Mouse (Mus musculus): ENCODE measurements around the gene Zfp142. TPM values are rescaled to one million over a fixed set of nuclear protein-coding genes. Genes with fewer than 3 reads are reported as not detected.

Zfp142 gene
- polyA plus RNA-seq, 1 experiment from 2014 or later, result 10.2 TPM

DNA sequence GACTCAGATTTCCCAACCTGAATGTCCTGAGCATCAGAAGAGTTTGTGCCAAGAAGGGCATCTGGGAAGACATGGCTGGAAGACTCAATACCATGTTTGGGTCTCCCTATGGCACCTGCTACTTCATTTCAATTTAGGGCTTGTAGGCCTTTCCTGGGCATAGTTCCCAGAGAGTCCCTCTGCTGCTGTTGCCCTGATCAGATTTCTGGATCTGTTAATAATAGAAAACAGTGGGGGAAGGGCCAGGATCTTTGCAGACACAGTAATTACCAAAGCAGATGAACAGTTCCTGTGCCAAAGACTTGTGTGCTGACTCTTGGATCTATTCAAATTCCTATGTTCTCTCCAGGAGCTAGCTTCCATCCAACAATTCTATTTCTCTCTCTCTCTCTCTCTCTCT, 49.4 kb downstream of the Zfp142 start:
- Histone ChIP-seq H3K4me2 (ENCODE audit: low read depth) (no peak overlapping the region), H3K9ac (ENCODE audit: low read length) (no peak overlapping the region), H3K4me1 (ENCODE audit: control insufficient read depth, insufficient read depth, low read length) (peaks cover 6% of the 10 kb centered on the region; the same call in 1 of the 2 replicates), H3K9me3 (ENCODE audit: control insufficient read depth, low read length) (no peaks in the 10 kb centered on the region), H3K27me3 (ENCODE audit: control insufficient read depth, insufficient read depth, low read length) (no peaks in the 10 kb centered on the region), H3K36me3 (ENCODE audit: control insufficient read depth, insufficient read depth, low read length) (no peaks in the 10 kb centered on the region), H3K4me3 (ENCODE audit: low read depth, low read length) (no peak overlapping the region), H3K27ac (ENCODE audit: low read depth, low read length) (no peak overlapping the region)
- DNase-seq (ENCODE audit: low spot score) (no peak), ATAC-seq (ENCODE audit: insufficient read depth, low FRiP score, low TSS enrichment) (no peak)

DNA sequence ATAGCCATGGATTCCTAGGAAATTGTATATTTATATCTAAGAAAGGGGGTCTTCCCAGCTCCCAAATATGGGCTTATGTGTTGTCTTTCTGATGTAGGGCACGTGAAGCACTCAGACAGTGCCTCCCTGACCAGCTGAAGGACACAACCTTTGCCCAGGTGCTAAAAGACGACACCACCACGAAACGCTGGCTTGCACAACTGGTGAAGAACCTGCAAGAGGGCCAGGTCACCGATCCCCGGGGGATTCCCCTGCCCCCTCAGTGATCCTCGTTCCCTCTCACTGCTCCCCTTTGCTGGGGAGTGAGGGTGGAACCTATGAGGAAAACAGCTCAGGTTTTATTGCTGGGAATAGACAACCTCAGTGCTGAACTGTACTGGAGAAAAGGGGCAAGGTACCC, 59.5 kb downstream of the Zfp142 start:
- ATAC-seq (ENCODE audit: insufficient read depth, low FRiP score, low TSS enrichment) (no peak), DNase-seq (ENCODE audit: low spot score) (no peak)
- Histone ChIP-seq H3K4me3 (ENCODE audit: low read depth, low read length) (no peak overlapping the region), H3K9ac (ENCODE audit: low read length) (no peak overlapping the region), H3K27ac (ENCODE audit: low read depth, low read length) (no peak overlapping the region), H3K27me3 (ENCODE audit: control insufficient read depth, insufficient read depth, low read length) (no peaks in the 10 kb centered on the region), H3K9me3 (ENCODE audit: control insufficient read depth, low read length) (no peaks in the 10 kb centered on the region), H3K36me3 (ENCODE audit: control insufficient read depth, insufficient read depth, low read length) (peaks cover 13% of the 10 kb centered on the region), H3K4me2 (ENCODE audit: low read depth) (no peak overlapping the region), H3K4me1 (ENCODE audit: control insufficient read depth, insufficient read depth, low read length) (no peaks in the 10 kb centered on the region)
- WGBS, result 92% methylated on average over 7 of the region's 7 CpGs

DNA sequence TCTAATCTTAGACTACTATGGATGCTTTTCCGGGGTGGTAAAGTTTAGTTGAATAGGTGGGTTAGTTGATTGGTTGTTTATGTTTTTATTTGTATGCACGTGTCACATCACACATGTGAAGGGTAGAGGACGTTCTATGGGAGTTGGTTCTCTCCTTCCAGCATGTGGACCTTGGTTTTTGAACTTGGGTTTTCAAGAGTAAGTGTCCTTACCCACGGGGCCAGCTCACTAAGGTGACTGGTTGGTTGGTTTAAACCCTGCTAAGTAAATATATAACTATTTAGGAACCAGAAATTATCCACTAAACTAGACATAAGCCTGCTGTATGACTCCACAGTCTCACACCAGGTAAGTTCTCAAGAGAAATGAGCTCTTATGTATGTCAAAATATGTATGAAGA, 63.3 kb downstream of the Zfp142 start:
- Histone ChIP-seq H3K9me3 (ENCODE audit: control insufficient read depth, low read length) (no peaks in the 10 kb centered on the region), H3K36me3 (ENCODE audit: control insufficient read depth, insufficient read depth, low read length) (peaks cover 14% of the 10 kb centered on the region), H3K4me2 (ENCODE audit: low read depth) (no peak overlapping the region), H3K27ac (ENCODE audit: low read depth, low read length) (no peak overlapping the region), H3K4me3 (ENCODE audit: low read depth, low read length) (no peak overlapping the region), H3K27me3 (ENCODE audit: control insufficient read depth, insufficient read depth, low read length) (no peaks in the 10 kb centered on the region), H3K4me1 (ENCODE audit: control insufficient read depth, insufficient read depth, low read length) (no peaks in the 10 kb centered on the region), H3K9ac (ENCODE audit: low read length) (no peak overlapping the region)
- DNase-seq (ENCODE audit: low spot score), result no peak
- WGBS, result 94% methylated on average over 4 of the region's 4 CpGs
- ATAC-seq (ENCODE audit: insufficient read depth, low FRiP score, low TSS enrichment), result no peak

DNA sequence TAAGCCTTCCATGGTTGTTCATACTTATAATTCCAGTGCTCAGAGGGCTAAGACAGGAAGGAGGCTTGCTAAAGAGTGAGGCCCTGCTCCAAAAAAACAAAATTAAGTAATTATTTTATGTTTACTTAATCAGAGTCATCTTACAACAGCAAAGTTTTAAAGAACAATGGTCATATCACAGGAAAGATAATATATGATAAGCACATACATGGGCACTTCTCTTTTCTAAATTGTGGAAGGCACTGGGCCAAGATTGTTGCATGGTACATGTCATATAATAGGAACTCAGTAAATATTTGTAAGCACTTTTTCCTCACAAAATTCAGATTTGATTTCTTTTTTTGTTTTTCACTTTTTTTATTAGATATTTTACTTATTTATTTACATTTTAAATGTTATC, 68.2 kb downstream of the Zfp142 start:
- peaks cover 9% of the 10 kb centered on the region for H3K36me3 ChIP-seq (ENCODE audit: control insufficient read depth, insufficient read depth, low read length)

More for the DNA sequence above, 68.2 kb downstream of the Zfp142 start:
- no peak for DNase-seq (ENCODE audit: low spot score)
- Histone ChIP-seq H3K4me3 (ENCODE audit: low read depth, low read length) (no peak overlapping the region), H3K4me1 (ENCODE audit: control insufficient read depth, insufficient read depth, low read length) (no peaks in the 10 kb centered on the region), H3K4me2 (ENCODE audit: low read depth) (no peak overlapping the region), H3K27me3 (ENCODE audit: control insufficient read depth, insufficient read depth, low read length) (no peaks in the 10 kb centered on the region), H3K9me3 (ENCODE audit: control insufficient read depth, low read length) (no peaks in the 10 kb centered on the region), H3K27ac (ENCODE audit: low read depth, low read length) (no peak overlapping the region), H3K9ac (ENCODE audit: low read length) (no peak overlapping the region)
- no peak for ATAC-seq (ENCODE audit: insufficient read depth, low FRiP score, low TSS enrichment)

Small RNAs within 50 kb of the gene (microRNA-seq; reads per million reads assigned to microRNA genes)
- not detected for gene Gm25035

Other genes starting within 250 kb of the Zfp142 start
- 0.20 and 0.26 TPM in 2 replicates for gene Catip, start 226.1 kb downstream of the Zfp142 start, polyA plus RNA-seq (2014; fragmentation: Nextera tagmentation; extraction: Ambion mirVana)
- 1.9 and 2.3 TPM in 2 replicates for gene Slc11a1, start 213.1 kb downstream of the Zfp142 start, polyA plus RNA-seq (2014; fragmentation: Nextera tagmentation; extraction: Ambion mirVana)
- 41.5 and 43.5 TPM in 2 replicates for gene Ctdsp1, start 196.7 kb downstream of the Zfp142 start, polyA plus RNA-seq (2014; fragmentation: Nextera tagmentation; extraction: Ambion mirVana)
- gene Vil1, start 178.9 kb downstream of the Zfp142 start, polyA plus RNA-seq (2014; fragmentation: Nextera tagmentation; extraction: Ambion mirVana), result 0.09 and 0.15 TPM in 2 replicates
- 90.2 and 90.5 TPM in 2 replicates for gene Cnot9, start 82.2 kb downstream of the Zfp142 start, polyA plus RNA-seq (2014; fragmentation: Nextera tagmentation; extraction: Ambion mirVana)
- 0.72 and 1.3 TPM in 2 replicates for gene Plcd4, start 45.4 kb downstream of the Zfp142 start, polyA plus RNA-seq (2014; fragmentation: Nextera tagmentation; extraction: Ambion mirVana)
- gene Usp37, start 44.0 kb downstream of the Zfp142 start, polyA plus RNA-seq (2014; fragmentation: Nextera tagmentation; extraction: Ambion mirVana), result 40.4 and 42.6 TPM in 2 replicates
- 20.3 and 21.2 TPM in 2 replicates for gene Bcs1l, start within 50 bp of the Zfp142 start, polyA plus RNA-seq (2014; fragmentation: Nextera tagmentation; extraction: Ambion mirVana)
- gene Rnf25, start 13.2 kb upstream of the Zfp142 start, polyA plus RNA-seq (2014; fragmentation: Nextera tagmentation; extraction: Ambion mirVana), result 9.0 and 9.4 TPM in 2 replicates
- gene Stk36, start 13.2 kb upstream of the Zfp142 start, polyA plus RNA-seq (2014; fragmentation: Nextera tagmentation; extraction: Ambion mirVana), result 17.2 and 23.3 TPM in 2 replicates
- gene Ttll4, start 73.5 kb upstream of the Zfp142 start, polyA plus RNA-seq (2014; fragmentation: Nextera tagmentation; extraction: Ambion mirVana), result 42.5 and 50.2 TPM in 2 replicates
- gene Cyp27a1, start 125.3 kb upstream of the Zfp142 start, polyA plus RNA-seq (2014; fragmentation: Nextera tagmentation; extraction: Ambion mirVana), result 4.6 and 6.2 TPM in 2 replicates
- gene Prkag3, start 161.0 kb upstream of the Zfp142 start, polyA plus RNA-seq (2014; fragmentation: Nextera tagmentation; extraction: Ambion mirVana), result 0.16 TPM in 1 of 2 replicates, not detected in the other
- 14.5 and 14.6 TPM in 2 replicates for gene Wnt6, start 183.6 kb upstream of the Zfp142 start, polyA plus RNA-seq (2014; fragmentation: Nextera tagmentation; extraction: Ambion mirVana)
- 1.7 and 2.4 TPM in 2 replicates for gene Wnt10a, start 203.3 kb upstream of the Zfp142 start, polyA plus RNA-seq (2014; fragmentation: Nextera tagmentation; extraction: Ambion mirVana)